Mouse (Mus musculus) thymus, postnatal 14 days (tissue): Measurements from ENCODE around the gene Cnih3.

Source experiments
- DNase-seq: peaks from one replicate; pipeline ENCODE4 v3.0.0; 2021

Gene Cnih3

GRCm38 (mm10) chr1:181456911-181457310 is 104.5 kb downstream of the Cnih3 start:
- DNase-seq, result no peak

GRCm38 (mm10) chr1:181459431-181460105 is 107.1 kb downstream of the Cnih3 start:
- DNase-seq, result no peak

- no peak for DNase-seq
These were observed 107.9 kb downstream of the Cnih3 start for GRCm38 (mm10) chr1:181460283-181460682.

GRCm38 (mm10) chr1:181461484-181461883 is 109.1 kb downstream of the Cnih3 start:
- no peak for DNase-seq

GRCm38 (mm10) chr1:181462051-181462905 is 109.8 kb downstream of the Cnih3 start:
- peak; percentile 6 for DNase-seq

- no peak for DNase-seq
These were observed 110.4 kb downstream of the Cnih3 start for GRCm38 (mm10) chr1:181462906-181463179.

- peak; percentile 28 for DNase-seq
These were observed 112.6 kb downstream of the Cnih3 start for GRCm38 (mm10) chr1:181465027-181465426.

- no peak for DNase-seq
These were observed 113.6 kb downstream of the Cnih3 start for GRCm38 (mm10) chr1:181466040-181466439.

GRCm38 (mm10) chr1:181466601-181467320 is 114.3 kb downstream of the Cnih3 start:
- no peak for DNase-seq

GRCm38 (mm10) chr1:181467321-181467670 is 114.9 kb downstream of the Cnih3 start:
- no peak for DNase-seq

GRCm38 (mm10) chr1:181469415-181469814 is 117.0 kb downstream of the Cnih3 start:
- no peak for DNase-seq

GRCm38 (mm10) chr1:181476141-181476540 is 123.7 kb downstream of the Cnih3 start:
- DNase-seq, result no peak

- DNase-seq, result no peak
These were observed 124.1 kb downstream of the Cnih3 start for GRCm38 (mm10) chr1:181476557-181476956.

- no peak for DNase-seq
These were observed 132.3 kb downstream of the Cnih3 start for GRCm38 (mm10) chr1:181484696-181485095.

GRCm38 (mm10) chr1:181503471-181503870 is 151.0 kb downstream of the Cnih3 start:
- DNase-seq, result no peak

- no peak for DNase-seq
These were observed 152.9 kb downstream of the Cnih3 start for GRCm38 (mm10) chr1:181505367-181505766.
